Mouse (Mus musculus) cerebellum, adult 11-12 months (tissue): ENCODE measurements around the gene Rhbdf1.
"Not testable (repeated sequence)": the region's sequence is repeated elsewhere in the genome, so short reads cannot be mapped to it uniquely, and the experiment has no call there.

ENCODE experiments used
- DNase-seq: peaks from one replicate; pipeline ENCODE4 v3.0.0; 2022

The Rhbdf1 gene

DNA sequence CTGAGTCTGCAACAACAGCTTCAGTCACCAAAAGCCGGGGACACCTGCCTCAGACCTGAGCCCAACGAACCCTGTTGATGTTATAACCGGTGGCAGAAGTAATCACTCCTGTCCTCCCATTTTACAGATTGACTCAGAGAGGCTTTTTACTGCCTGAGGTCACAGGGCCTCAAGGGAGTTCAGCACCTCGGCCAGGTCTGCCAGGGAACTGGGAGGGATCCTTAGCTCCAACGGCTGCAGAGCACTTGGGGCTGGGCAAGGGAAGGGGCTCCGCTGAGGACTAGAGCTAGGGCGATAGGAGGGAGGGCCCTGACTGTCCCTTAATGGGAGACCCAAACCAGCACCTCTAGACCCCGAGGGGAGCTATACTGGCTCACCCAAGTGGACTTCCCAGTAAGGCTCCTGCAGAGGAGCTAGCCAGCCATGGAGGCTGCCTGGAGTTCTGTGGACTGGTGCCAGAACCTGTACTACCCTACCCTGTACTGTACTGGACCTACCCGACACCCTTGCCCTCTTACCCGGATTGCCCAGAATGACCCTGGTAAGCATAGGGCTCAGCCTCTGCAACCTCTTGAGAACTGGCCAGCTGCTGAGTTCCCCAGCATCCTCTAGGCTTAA, 1.4 kb downstream of the Rhbdf1 start:
- no peak for DNase-seq

DNA sequence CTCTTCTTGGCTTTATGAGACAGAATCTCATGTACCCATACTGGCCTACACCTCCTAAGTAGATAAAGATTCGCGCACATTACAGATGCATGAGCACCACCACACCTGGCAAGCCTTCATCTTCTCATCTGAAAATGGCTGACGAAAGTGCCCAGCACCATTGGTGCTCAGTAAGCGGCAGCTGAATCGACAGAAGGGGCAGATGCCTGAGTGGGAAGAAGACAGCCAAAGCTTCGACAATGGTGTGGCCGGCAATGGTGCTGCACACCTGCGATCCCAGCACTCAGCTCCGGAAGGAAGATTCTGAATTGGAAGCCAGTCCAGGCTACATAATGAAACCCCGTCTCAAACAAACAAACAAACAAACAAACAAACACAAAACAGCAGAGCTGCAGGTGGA, 2.8 kb downstream of the Rhbdf1 start:
- DNase-seq = no peak

DNA sequence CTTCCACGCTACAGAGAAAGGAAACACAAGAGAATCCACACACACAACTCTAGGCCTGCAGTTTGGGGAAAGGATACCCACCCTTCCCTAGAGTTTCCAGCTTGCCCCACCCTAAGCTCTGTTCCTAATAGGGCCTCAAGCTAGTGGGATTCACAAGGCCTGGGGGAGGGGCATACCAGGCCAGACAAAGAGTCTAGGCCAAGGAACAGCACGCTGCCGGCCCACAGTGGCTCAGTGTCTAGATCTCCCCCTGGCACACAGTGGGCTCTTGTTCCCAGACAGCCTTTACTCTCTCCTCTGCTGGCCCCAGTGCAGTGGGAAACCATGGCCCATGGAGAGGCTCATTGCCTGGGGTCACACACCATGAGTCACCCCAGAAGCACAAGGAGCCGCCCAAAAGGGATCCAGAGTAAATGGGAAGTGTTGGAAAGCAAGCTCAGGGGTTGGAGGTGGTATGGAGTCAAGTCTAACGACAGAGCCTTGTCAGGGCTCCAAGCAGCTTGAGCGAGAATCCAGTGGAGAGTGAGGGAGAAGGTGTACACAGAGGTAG, 3.5 kb downstream of the Rhbdf1 start:
- peak; percentile 32 for DNase-seq

DNA sequence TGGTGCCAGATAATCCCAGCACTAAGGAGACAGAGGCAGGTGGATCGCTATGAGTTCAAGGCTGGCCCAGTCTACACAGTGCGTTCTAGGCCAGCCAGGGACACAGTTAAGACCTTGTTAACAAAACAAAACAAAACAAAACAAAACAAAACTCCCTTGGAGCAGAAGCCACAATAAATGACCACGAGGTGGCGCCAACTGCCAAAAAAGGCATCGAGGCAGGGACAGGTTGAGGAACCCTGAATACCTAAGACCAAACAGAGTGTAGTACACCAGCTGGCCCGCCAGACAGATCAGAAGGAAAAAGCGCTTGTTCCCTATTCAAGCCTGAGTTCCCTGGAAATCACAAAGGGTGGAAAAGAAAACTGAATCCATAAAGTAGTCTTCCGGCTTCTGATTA, 5.2 kb downstream of the Rhbdf1 start:
- DNase-seq = peak; percentile 72

DNA sequence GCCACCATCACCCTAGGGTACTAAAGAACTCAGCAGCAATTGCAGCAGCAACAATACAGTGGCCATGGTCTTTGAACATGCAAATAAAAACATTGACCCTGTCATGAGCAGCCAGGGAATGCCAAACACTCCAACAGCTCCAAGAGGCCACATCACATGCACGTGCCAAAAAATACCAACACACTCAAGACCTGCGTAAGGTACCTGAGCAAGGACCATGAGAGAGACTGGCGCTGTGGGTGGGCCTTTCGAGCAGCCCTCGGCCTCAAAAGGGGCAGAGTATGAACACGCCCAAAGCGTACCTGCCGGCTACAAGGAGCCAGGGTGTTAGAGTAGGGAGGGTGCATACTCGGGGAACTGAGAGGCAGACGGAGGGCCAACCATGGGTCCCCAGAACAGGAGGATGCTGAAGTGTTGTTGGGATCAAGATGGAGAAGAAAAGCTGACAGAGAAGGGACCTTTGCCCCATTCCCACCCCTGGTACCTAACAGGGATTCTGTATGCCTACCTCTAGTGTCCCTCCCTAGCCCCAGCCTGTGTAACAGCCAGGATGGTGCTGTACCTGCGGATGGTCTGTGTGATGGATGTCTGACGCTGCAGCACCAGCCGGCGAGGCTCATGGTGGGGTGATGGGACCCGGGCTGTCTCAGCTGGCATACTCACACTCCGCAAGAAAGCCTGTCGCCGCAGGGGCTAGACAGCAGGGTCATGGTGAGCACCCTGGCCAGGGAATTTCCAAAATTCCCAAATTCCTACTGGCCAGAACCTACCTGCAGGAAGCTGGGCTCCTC, 6.5 kb downstream of the Rhbdf1 start:
- no peak for DNase-seq

DNA sequence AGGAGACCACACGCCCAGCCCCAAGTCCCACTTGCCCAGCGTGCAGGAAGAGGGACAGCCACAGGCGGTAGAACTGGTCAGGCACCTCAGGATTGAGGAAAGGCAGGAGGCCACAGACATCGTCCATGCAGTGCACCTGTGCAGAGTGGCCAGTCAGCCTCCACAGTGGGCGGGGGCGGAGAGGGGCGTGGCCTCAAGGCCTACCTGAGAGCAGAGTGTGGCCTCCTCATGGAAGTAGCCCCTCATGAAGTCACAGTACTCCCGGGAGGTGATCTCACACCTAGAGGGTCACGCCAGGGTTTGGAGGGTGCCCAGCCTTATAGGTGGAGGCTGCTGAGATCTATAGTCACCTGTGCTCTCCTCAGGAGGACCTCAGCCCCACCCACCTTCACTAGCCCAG, 11.5 kb downstream of the Rhbdf1 start:
- DNase-seq = no peak

DNA sequence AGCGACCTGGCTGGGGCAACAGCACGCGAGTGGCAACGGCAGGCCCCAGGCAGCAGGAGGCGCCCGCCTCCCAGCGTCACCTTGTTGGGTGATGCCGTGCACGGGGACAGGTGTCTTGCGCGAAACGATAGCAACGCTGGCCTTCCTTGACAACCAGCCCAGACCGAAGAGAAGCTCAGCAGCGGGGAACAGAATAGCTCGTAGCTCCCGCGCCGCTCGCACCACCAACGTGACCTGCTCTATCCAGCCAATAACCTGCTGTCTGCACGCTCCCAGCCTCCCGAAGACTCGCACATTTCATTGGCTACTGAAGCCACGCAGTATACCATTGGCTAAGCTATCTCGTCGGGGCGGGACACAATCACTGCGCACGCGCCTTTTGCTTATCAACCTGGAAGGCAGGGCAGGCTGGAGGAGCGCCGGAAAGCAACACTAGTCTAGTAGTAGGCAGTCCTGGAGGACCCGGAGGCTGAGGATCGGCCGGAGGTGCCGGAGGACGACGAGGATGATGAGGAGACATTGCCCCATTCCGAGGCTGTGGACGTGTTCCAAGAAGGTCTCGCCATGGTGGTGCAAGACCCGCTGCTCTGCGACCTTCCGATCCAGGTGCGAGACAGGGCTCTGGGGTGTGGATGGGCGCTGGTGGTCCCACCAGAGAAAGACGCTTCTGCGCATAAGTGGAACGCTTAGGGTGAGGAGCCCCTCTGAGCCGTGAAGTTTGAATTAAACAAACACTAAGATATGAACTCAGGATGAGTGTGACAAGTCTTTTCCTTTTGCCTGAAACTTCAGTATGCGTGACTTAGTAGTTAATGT, 16.8 kb downstream of the Rhbdf1 start, which contains the start of gene Snrnp25:
Gene Snrnp25 (plus strand): TSS at position 358 of the 816 bp plus-strand sequence.
- DNase-seq = peak; percentile 96

DNA sequence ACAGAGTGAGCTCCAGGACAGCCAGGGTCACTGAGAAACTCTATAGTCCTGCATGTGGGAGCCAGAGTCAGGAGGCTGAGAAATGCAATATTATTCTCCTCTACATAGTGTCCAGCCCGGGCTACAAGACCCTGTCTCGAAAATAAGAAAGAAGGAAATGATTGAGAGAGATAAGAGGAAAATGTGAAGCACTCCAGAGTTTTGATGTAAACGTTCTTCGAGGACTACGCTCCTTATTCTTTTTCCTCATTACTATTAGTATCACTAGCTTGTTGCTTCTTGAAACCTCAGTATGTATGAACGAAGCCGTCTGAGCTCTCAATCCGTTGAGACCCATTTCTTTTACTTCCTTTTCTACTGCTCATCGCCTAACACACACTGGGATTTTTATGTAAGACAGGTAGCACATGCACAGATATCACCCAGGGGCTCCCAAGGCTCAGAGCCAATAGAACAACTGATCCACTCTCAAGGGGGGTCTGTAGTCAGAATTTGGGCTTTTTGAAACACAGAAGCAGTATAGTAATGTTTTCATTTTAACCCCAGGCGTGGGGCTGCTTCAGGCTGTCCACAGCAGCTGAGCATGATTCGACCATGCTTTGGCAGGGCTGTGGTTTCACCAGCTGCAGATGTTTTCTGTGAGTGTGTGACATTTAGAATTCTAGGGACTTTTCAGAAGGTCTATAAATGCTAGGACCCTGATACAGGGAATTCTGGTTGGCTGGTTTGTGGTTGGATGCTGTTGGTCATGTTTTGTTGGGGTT, 20.0 kb downstream of the Rhbdf1 start:
- DNase-seq = no peak

DNA sequence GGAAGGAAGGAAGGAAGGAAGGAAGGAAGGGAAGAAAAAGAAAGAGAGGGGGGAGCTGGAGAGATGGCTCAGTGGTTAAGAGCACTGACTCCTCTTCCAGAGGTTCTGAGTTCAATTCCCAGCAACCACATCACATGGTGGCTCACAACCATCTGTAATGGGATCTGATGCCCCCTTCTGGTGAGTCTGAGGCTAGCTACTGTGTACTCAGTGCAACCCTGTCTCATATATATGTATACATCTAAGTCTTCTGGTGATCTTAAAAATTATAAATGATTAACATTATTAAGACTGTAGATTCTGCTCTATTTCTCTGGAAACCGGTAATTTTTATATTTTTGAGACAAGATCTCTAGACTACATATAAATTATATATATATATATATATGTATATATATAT, 21.1 kb downstream of the Rhbdf1 start:
- DNase-seq = not testable (repeated sequence)

DNA sequence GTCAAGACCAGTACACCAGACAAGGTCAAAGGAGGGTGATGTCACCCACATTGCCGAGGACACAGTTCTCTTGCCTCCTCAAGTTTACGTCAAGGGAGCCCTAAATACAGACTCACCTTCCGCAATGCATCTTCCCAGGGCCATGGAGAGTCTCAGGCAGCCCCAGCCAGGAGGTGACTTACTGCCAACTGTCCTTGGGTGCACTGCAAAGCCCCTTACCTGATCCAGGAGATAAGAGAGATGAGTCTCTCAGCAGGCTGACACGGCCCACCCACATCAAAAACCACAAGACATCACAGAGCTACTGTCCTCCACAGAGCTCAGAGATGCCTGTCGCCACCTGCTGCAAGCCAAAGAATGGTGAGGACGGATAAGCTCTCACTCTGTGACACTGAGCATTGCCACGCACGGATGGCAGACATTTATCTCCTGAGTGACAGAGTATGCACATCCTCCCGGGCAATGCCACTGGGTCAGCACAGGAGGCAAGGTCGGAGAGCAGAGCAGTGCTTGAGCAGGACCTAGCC, 22.0 kb downstream of the Rhbdf1 start, which contains the start of gene Il9r:
Gene Il9r (minus strand): TSS at position 205 of the 527 bp plus-strand sequence.
- DNase-seq = no peak

DNA sequence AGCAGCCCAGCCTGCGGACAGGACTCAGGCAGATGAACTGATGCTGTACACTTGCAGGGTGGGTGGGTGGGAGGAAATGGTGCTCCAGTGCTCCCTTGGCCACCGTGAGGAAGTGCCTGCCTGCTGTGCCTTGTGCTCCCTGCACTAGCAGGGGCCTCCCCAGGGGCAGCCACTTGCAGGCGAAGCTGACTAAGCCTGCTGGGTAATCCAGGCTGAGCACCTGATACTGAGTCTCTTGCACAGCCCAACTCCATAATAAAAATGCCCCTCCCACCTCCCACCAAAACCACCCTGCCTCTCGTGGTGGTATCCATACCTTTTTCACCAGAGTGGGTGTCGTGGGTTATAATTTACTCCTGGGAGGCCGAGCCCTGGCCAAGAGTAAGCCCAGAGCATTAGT, 22.9 kb downstream of the Rhbdf1 start:
- no peak for DNase-seq

DNA sequence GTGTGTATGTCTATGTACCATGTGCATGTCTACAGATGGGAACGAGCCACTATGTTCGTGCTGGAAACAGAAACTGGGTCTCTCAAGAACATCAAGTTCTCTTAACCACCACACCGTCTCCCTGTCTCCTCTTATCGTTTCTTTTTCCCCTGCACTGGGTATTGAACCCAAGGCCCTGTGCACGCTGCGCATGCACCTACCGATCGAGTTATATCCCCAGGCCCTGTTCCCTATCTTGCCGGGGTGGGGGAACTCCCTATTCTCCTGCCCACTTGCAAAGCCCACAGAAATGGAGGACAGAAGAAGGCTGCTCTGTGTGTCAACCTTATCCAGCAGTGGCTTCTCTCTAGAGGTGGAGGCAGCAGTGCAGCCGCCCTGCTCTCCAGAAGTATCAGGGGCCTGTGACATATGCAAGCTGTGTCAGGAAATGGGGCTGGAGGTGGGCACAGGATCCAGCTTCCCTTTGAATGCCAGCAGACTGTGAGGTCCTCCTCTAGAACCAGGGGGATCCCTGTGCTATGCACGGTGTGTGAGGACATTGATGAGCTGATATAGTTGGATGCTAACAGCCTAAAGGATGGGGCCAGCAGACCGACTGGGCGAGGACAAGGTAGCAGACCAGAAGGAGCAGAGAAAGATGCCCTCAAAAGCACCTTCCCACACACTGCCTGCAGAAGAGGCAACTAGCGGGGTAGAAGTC, 23.7 kb downstream of the Rhbdf1 start:
- no peak for DNase-seq

DNA sequence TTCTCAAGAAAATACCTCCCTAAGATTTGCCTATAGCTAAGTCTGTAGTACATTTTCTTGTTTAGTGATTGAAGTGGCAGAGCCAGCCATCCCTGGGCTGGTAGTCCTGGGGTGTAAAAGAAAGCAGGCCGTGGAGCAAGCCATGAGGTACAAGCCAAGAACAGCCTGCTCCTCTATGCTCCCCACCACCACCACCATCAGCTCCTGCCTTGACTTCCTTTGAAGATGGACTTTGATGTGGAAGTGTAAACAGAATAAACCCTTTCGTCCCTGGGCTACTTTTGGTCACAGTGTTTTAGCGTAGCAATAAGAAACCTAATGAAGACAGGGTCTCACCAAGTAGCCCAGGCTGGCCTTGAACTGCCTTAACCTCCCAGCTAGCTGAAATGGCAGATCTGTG, 24.3 kb downstream of the Rhbdf1 start:
- DNase-seq = no peak

DNA sequence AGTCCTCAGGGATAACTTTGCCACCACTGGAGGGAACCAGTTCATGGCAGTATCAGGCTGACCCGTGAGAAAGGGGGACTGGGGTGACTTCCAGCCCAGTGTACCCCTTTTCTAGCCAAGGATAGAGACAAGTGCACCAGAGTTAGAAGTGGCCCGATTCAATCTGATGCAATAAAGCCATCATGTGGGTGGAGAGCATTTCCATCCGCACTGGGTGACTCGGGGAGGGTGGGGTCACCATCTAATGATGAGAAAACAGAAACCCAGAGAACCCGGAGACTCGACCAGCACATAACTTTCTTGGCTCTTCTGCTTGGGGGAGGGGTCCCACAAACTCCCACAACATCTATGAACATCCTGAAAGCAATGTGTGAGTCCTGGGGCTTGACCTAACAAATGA, 25.4 kb downstream of the Rhbdf1 start:
- no peak for DNase-seq

DNA sequence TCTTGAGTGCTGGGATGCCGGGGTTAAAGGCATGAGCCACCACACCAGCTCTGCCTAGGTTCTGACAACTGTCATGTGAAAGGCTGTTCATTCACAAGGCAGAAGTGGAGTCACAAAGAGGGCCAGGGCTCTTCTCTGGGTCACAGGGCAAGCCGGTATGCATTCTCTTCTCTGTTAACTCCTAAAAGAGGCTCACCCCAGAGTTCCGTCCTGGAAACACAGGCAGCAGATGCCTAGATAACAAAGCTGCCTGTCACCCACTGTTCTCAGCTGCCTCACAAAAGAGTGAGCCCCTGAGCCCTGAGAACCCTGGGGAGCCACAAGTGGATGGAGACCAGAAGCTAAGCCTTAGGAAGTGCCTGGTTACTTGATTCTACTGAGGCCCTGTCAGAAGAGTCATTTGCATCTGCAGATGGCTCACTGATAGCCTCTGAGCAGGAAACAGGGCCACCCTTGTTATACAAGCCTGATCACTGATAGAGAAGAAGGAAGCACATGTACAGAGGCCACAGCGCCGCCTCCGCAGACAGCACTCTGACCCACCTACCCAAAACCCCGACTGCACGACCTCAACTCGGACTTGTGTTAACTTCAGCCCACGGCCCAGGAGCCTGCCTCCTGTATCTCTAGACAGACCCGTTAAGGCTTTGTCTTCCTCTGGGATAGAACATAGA, 26.1 kb downstream of the Rhbdf1 start:
- DNase-seq = no peak

DNA sequence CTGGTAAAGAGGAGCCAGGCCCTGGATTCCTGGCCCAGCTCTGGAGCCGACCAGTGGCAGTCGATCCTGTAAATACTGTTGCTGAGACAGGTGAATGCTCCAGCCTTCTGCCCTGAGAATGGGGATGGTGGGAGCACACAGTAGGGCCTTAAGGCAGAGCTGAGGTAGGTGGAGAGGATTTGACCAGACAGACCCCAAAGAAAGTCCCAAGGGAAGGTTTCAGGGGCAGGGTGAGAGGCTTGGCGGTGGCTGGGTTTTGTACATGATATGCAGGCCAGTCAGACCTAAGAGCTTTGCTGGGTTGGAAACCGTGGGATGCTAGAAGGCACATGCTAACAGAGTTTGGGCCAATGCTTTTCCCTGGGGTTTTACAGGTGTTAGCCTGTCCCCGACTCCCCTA, 27.5 kb downstream of the Rhbdf1 start:
- DNase-seq = no peak

DNA sequence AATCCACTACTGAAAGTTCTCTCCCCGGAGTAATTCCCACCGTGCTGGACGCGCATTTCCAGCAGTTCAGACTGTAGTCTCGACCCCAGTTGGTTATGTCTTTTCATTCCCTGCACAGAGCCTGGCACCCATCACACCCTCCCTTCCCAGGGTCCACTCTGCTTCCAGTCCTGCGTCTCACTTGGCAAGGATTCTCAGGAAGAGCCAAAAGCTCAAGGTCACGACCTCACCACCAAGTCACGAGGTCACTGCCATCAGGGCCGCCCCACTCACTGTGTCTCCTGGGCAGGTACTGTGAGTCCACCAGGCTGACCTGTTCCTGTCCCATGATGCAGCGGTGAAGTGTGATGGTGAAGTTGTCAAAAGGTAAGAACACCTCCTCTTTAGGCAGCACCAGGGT, 28.0 kb downstream of the Rhbdf1 start:
- no peak for DNase-seq

DNA sequence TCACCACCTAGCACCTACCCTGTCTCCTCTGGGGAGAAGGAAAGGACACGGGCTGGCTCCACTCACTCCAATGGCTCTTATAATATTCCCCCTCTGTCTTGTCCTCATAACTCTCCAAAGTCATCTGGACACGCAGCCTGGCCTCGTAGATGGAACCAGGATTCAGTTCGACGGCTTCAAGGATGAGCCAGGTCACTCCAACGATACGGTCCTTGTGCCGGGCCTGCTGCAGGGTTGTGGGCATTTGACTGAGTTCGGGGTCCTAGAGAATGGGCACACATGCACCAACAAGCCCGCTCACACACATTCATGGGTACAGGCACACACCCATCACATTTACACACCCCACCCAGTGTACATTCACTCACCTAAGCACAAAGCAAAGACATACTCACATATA, 28.9 kb downstream of the Rhbdf1 start:
- no peak for DNase-seq

DNA sequence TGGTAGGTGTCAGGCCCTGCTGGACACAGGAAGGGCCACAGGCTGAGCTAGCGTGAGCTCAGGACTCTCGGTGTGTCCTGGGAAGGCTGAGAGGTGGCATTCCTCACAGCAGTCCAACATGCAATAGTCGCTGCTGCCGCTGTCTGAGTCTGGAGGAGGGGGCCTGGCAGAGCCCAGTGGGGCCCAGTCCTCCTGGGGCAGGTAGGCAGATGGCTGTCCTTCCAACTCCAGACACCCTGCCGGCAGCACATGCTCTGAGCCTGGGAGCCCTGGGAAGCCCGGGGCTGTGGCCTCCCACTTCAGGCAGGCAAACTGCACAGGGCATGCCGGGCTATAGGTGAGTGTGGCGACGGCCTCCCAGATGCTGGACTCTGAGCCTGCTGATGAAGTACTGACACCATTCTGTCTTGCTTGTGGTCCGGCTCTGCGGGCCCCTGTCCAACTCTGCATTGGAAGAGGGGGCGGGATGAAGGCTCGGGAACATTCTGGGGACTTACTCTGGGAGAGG, 31.4 kb downstream of the Rhbdf1 start:
- no peak for DNase-seq

DNA sequence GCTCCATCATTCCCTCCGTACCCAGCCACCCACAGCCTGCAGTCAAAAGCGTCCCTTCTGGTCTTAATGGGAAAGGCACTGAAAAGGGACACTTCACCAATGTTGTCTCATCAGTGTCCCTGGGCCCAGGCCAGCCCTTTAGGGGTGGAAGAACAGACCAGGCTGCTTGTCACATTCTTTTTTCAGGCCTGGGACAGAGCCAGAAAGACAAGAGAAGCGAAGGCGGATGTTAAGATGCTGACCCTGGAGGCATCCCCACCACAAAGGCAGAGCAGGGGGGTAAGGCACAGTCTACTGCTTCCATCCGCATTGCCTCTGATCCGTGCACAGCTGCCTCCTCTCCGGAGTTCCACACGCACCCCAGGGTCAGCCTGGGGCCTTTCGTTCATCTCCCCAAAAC, 32.0 kb downstream of the Rhbdf1 start:
- no peak for DNase-seq

DNA sequence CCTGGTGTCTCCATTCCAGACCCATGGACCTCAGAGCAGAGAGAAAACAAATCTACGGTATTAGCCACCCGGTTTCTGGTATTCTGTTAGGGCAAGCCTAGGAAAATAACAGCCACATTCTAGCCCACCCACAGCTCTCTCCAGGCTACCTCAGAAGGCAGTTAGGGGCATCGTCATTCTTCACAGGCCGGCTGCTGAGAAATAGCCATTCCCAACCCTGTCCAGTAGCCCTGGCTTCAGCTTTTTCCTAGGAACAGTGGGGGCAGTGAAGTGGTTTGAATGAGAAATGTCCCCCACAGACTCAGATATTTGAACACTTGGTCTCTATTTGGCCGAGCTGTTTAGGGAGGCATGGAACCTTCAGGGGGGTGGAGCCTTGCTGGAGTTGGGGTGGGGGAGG, 32.7 kb downstream of the Rhbdf1 start:
- no peak for DNase-seq
